Mouse (Mus musculus) testis, postnatal 14 days (tissue): ENCODE measurements around the gene Fgd1.

Experiments
- DNase-seq: peaks from one replicate; pipeline ENCODE4 v3.0.0; 2021; ENCODE audit warnings: low spot score

Fgd1 gene

DNA sequence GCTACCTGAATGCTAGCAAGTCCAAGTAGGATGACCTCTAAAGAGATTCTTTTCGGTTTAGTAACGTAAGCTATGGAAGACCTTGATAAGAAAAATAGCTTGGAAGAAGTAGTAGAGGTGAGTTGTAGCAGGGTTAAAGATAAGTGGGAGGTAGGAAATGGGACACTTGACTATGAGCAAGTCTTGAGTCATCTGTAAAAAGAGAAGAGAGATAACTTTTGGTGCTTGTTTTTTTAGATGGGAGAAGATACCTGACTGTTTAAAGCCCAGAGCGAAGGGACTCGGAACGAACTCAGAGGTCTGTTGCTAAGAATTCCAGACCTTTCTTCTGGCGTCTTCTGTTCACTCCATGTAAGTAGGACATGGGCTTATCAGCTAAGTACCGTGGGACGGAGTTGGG is at the start of gene Fgd1:
Gene Fgd1, plus strand, starts transcription at position 301 of the 400 bp plus-strand sequence.
- DNase-seq, result no peak

DNA sequence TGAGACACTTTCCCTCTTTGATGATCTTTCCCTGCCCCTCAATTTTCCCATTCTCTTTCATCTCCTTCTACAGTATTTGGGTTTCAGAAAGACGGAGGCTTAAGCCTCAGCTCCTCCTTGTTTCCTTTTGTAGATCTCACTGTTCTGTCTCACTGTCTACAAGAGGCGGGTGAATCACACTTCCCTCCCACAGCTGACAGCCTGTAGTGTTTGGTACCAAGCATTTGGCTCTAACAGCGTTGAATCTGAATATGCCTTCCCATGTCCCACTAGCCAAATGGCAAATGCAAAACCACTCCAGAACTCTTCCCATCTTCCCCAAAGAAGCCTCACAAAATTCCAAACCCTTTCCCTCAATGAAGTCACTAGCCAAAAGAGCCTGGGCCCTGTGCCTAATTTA is 49.2 kb upstream of the Fgd1 start:
- no peak for DNase-seq

- DNase-seq, result peak; percentile 88
These were observed 28.7 kb upstream of the Fgd1 start, which contains the start of gene Gnl3l for GRCm38 (mm10) chrX:151016938-151017877. Gene Gnl3l, minus strand, starts transcription at chrX:151017322.

DNA sequence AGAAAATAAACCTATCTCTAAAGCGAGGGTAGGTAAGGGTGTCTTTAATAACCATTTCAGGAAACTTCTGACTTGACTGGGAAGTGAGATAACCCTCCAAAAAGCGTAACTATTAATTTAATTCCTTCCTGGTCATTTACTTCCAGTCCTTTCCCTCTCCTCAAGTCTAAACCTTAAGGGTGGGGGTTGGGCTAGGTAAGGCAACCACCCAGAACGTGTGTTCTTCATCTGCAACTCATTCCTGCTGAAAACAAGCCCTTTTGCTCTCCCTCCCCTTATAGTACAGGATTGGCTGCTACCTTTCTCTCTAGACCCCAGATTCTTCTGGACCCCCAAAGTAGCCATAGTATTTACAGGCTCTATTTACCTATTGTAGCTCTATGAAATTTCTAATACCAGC is 28.1 kb upstream of the Fgd1 start:
- DNase-seq, result no peak

GRCm38 (mm10) chrX:151018798-151019197 is 27.2 kb upstream of the Fgd1 start:
- no peak for DNase-seq

GRCm38 (mm10) chrX:151031400-151031799 is 14.6 kb upstream of the Fgd1 start:
- DNase-seq, result no peak

DNA sequence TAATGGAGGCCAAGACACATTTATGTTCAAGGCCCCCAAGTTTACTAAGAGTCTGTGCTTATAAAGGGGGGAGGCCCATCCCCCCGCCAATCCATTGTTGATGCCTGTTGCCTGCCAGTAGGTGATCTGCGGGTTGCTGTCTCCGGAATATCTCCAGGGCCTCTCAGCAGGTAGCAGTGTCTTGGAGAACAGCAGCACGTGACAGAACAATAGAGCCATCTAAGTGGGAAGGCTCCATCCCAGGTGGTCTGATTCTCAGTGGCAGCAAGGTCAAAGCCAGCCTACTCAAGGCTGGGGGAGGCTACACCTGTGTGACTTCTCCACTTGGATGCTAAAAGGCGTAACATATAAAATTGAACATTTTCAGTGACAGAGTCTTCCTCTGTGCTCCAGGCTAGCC is 4.7 kb upstream of the Fgd1 start:
- DNase-seq, result no peak

DNA sequence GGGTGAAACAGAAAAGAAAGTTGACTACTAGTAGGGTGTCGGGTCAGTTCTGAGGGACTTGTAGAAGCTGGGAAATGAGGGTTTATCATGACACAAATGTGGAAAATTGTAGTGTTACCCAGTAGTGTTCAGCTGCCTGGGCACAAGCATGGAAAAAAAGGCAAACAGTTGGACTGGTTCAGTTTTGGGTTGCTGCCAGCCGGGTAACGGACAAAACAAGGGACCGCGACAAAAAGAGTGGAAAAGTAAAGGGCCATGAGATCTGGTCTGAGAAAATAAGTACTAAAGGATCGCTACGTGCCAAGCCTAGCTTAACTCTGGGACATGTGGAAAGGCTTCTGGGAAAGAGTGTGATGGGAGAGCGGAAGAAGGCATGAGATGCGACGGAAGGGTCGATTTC is 371 bp downstream of the Fgd1 start:
- DNase-seq, result no peak

DNA sequence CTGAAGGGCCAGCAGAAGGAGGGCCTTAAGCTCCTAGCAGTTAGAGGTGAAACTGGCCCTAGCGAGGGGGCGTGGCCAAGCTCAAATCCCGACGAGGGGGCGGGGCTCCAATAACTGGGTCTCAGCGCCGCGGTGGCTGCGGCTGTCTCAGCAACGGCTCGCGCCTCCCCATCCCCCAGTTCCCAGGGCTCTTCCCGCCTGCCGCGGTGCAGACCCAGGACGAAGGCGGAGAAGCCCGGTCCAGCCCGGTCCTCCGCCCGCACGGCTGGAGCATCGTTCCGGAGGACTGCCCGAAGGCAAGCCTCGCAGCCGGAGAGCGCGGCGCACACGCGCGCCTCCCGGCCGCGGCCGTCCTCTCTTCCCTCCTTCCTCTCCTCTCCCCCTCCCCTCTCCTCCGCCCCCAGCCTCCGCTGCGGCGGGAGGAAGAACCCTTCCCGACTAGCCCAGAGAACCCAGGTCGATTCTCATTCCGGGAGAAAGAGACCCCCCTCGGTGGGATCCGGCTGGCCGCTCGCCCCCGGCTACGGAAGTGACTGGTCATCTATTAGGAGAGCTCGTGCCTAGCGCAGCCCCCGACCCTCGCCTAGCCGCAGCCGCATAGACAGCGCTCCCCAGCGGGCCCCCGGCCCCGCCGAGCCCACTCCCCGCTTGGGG is 954 bp downstream of the Fgd1 start:
- peak; percentile 85 for DNase-seq

DNA sequence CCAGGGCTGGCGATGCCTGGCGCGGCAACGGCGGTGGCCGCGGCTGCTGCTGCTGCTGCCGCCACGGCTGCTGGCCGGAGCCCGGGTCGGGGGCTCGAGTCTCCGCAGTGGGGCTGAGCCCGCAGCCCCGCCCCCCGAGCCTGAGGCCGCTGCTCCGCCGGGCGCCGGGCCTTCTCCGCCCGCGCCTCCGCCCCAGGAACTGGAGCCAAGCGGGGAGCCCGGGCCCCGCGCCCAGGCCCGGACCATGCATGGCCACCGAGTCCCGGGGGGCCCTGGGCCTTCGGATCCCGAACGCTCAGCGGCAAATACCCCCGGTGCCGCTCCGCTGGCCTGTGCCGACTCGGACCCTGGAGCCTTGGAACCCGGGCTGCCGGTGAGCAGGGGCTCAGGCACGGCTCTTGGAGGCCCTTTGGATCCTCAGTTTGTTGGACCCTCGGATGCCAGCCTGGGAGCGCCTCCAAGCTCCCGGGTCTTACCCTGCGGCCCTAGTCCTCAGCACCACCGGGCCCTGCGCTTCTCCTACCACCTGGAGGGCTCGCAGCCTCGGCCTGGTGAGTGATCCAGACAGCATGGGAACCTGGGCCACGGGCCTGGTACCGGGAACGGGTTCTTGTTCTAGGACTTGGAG is 1.6 kb downstream of the Fgd1 start:
- peak; percentile 10 for DNase-seq

- DNase-seq, result no peak
These were observed 3.8 kb downstream of the Fgd1 start for GRCm38 (mm10) chrX:151049661-151050215.

GRCm38 (mm10) chrX:151050337-151050736 is 4.4 kb downstream of the Fgd1 start:
- DNase-seq, result no peak

- no peak for DNase-seq
These were observed 8.5 kb downstream of the Fgd1 start for GRCm38 (mm10) chrX:151054489-151054888.

GRCm38 (mm10) chrX:151055559-151055958 is 9.6 kb downstream of the Fgd1 start:
- no peak for DNase-seq

DNA sequence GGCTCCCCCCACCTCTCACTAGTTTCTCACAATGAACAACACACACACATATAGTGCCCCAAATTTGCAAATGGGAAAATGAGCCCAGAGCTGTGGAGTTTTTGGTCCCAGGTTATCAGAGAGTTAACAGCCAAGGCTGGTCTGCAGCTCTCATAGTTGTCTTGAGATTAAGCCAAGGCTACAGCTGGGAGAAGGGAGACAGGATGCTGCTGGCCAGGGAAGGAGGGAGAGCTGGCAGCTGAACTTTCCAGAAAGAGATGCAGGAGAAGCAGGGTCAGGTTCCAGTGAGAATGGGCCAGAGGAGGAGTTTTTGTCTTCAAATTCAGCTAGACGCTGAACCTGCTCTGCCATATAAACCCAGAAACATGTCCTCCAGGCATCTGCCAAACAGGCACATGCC is 13.4 kb downstream of the Fgd1 start:
- DNase-seq, result peak; percentile 8

GRCm38 (mm10) chrX:151061615-151062299 is 15.8 kb downstream of the Fgd1 start:
- DNase-seq, result no peak

DNA sequence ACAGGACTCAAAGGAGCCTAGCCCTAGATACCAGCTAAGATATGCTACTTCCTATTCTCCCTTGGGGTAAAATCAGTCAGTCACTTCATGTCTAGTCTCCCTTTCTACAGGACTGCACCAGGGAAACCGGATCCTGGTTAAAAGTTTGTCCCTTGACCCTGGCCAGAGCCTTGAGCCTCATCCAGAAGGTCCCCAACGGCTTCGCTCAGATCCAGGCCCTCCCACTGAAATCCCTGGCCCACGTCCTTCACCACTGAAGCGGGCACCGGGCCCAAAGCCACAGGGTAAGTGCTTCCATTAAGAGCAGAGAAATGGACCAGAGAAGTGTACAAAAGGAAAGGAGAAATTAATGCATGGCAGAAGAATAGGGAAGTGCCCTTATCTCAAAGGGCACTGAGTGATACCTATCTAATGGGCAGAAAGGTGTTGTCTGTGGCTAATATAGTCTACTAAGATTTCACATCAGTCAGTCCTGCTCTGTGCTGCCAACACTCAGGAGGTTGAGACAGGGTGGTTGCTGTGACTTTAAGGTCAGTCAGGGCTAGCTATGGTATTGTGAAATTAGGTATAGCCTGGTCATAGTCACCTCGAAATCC is 20.2 kb downstream of the Fgd1 start:
- no peak for DNase-seq

DNA sequence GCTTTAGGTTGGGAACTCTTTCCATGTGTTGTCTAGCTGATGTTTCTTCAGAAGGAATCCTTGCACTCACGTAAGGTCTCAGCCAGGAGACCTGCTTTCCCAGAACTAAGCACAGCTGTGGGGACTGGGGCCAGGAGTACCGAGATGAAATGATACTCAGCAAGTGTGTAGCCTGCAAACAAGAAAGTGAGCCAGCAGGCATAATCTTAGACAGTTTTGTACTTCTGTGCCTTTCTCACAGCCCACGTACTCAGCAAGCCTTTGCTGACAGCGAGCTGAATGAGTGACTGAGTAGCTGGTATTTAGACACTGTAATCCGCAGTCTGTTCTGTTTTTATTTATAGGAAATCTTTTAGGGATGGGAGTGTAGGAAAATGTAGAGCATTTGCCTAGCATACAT is 21.9 kb downstream of the Fgd1 start:
- no peak for DNase-seq

DNA sequence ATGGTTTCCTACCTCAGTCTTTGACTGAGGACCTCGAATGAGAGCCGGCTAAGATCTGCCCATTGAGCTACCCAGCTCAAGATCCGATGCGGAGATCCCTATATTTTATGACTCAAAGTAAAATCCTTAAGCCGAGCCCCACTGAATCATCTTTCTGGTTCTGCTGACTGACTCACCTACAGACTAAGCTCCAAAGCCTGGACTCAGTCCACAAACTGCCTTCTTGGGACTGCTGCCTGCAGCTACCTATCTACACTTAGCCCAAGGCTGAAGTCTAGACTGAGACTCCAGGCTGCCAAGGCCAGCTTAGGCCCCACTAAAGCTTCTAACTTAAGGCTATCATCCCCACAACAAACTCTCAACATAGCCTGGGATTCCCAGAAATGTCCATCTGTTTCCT is 30.1 kb downstream of the Fgd1 start:
- no peak for DNase-seq

- DNase-seq, result no peak
These were observed 31.1 kb downstream of the Fgd1 start for GRCm38 (mm10) chrX:151076941-151077485.

DNA sequence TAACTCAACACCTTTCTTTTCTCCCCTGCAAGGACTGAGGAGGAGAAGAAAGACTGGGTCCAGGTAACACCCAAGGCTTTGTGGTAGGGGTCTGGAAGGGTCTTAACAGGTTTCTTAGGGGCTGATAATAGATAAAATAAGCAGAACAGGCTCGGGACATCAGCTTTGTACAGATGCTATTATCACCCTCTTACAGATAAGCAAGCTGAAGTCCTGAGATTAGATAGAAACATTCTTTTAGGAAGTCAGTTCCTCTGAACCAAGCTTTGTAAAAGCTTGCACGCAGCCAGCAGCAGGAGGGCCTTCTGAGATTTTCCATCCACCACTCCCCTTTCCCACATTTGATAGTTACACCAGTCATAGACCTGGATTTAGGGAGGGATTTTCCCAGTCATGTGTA is 39.6 kb downstream of the Fgd1 start:
- DNase-seq, result no peak
